Mouse (Mus musculus) G1E-ER4 (cell line): ENCODE data around the gene Slc3a1. TPM values are rescaled to one million over a fixed set of nuclear protein-coding genes. Genes with fewer than 3 reads are reported as not detected.

Source experiments
- GATA1 ChIP-seq: IDR thresholded peaks from one replicate; pipeline ENCODE4 v1.8.0; 2012; ENCODE audit warnings: low read length, inconsistent platforms
- polyA plus RNA-seq: library from polyadenylated mRNA; stranded (reverse); fragments of >175 nt; gene quantifications from 2 replicates; pipeline ENCODE4 v1.2.3, GENCODE M21; 2012

Slc3a1 gene
- polyA plus RNA-seq, 1 experiment, result not detected

- TF ChIP-seq GATA1, result no peak
These were observed 70.6 kb downstream of the Slc3a1 start for GRCm38 (mm10) chr17:85098677-85099323.

- TF ChIP-seq GATA1, result no peak
These were observed 72.1 kb downstream of the Slc3a1 start for GRCm38 (mm10) chr17:85100232-85100631.

GRCm38 (mm10) chr17:85101751-85102150, 73.6 kb downstream of the Slc3a1 start:
- TF ChIP-seq GATA1, result no peak

DNA sequence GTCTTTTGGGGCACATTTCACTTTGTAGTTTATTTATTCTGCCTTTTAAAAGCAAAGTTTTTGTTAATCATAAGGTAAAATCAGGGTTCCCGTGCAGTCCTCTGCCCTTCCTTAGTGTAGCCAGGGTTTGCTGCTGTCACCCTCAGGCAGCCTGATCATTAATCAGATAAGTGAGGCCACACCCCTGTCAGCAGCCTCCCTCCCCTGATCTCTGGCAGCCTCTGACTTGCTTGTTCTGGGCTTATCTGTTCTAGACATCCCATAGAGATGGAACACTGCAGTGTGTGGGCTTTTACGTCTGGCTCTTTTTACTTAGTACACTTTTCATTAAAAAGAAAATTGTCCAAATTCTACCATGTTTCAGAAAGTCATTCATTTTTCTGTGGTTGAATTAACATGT, 75.1 kb downstream of the Slc3a1 start:
- TF ChIP-seq GATA1, result peak; percentile 67

- no peak for TF ChIP-seq GATA1
These were observed 82.5 kb downstream of the Slc3a1 start for GRCm38 (mm10) chr17:85110640-85111039.

- TF ChIP-seq GATA1, result no peak
These were observed 85.3 kb downstream of the Slc3a1 start for GRCm38 (mm10) chr17:85113441-85113840.

Other genes with a start within 250 kb of the Slc3a1 start
- 11.9 and 19.9 TPM in 2 replicates for gene Lrpprc, start 237.6 kb upstream of the Slc3a1 start, polyA plus RNA-seq
- 57.4 and 67.4 TPM in 2 replicates for gene Ppm1b, start 71.6 kb upstream of the Slc3a1 start, polyA plus RNA-seq
- gene Prepl, start 61.9 kb downstream of the Slc3a1 start, polyA plus RNA-seq, result 0.61 and 0.73 TPM in 2 replicates
- gene Camkmt, start 62.2 kb downstream of the Slc3a1 start, polyA plus RNA-seq, result 1.9 and 2.5 TPM in 2 replicates